Mouse (Mus musculus): ENCODE results near the gene Ubiad1.

Gene Ubiad1

DNA sequence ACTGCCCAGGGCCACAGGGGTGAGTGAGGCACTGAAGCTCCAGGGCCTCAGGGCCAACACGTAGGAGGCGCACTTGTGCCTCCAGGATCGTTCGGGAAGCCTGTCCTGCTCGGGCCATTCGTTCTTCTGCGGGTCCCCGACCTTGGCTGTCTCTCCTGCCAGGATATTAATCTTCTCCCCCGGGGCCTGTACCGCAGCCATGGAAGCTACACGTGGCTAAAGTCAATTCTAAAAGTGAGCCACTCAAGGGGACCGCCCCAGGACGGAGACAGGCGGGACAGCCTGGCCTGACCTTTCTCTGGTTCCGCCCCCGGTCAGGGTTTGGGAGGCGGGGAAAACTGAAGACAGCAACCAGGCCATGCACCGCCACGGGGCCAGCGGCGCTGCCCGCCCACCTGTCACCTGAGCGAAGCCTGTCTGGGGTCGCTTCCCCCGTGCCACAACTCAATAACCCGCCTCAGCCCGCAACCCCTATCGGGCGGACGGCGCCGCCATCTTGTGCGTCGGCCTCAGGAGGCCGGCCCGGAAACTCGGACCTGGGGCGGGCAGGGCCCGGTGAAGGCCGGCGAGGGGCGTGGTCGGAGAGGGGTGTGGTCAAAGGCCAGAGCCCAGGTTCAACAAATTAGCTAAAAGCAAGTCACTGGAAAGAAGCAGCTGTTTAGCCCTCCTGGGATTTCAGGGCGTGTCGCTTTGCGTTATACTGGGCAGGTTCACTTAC lies at the start of gene Ubiad1:
Ubiad1 (minus strand) TSS at position 522 of the 718 bp plus-strand sequence.
- peak; percentile 64 to 82 for DNase-seq (ENCODE audit: low spot score in 2 of 2)

DNA sequence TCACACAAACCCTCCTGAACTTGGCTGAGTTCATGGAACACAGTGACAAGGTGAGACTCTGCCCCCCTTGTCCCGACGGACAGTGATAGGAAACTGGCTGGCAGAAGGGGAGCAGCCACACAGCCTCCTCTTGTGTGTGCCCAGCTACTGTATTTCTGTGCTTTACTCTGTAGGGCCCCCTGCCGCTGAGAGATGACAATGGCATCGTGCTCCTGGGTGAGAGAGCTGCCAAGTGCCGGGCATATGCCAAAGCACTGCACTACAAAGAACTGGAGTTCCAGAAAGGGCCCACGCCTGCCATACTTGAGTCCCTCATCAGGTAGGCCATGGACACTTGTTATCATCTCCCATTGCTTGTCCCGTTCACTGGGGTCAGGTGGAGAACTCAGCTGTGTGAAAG lies 46.9 kb upstream of the Ubiad1 start:
- peak in 1 of 2 experiments; percentile 42 for DNase-seq (ENCODE audit: low spot score in 2 of 2)

DNA sequence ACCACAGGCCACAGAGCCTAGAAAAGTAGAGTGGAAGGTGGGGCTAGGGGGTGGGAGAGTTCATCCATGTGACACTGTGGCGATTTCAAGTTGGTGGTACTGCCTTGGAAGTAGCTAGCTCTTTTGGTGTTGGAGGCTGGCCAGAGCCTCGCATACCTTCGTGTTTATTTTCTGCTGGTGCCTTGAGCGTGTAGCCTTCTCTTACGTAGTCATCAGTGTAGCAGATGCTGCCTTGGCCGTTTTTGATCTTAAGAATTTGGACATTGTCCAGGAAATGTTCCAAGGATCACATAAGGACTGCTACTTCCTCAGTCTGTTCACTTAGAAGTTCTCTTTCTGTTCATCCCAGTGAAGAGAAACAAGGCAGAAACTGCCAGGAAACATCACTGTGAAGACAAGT lies 45.9 kb upstream of the Ubiad1 start:
- DNase-seq (ENCODE audit: low spot score in 2 of 2), result no peak

DNA sequence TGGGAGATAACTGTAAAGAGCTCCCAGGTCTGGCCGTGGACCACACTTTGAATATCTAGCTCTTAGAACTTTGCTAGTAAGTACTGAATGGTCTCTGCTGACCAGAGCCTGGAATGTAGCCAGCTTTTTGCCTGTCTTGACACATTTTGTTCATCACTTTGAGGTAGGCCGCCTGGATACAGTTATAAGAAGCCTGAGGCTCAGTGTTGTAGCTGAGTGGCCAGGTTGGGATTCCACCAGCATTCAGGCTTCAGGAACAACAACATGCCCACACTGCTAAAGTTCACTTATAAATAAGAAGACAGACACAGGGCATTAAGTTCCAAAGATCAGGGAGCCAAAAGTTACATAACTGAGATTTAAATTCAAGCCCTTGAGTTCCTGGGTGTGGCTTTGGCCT lies 43.3 kb upstream of the Ubiad1 start:
- no peak for DNase-seq (ENCODE audit: low spot score in 2 of 2)

GRCm38 (mm10) chr4:148484511-148484910 lies 39.9 kb upstream of the Ubiad1 start:
- DNase-seq (ENCODE audit: low spot score in 2 of 2), result no peak

- no peak for DNase-seq (ENCODE audit: low spot score in 2 of 2)
Observed at GRCm38 (mm10) chr4:148481557-148482168, 37.1 kb upstream of the Ubiad1 start.

DNA sequence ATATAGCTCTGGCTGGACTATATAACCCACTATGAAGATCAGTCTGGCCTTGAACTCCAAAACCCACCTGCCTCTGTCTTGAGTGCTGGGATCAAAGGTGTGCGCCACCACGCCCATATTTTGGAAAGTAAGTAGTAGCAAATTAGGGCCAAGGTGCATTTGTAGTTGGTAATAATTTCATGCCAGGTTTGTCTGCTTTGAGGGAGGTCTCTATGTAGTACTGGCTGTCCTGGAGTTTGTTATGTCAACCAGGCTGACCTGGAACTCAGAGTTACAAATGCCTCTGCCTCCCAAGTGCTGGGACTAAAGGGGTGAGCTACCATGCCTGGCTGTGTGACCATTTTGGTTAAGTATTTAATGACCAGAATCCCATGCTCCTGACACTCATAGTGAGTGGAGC lies 35.7 kb upstream of the Ubiad1 start:
- no peak for DNase-seq (ENCODE audit: low spot score in 2 of 2)

DNA sequence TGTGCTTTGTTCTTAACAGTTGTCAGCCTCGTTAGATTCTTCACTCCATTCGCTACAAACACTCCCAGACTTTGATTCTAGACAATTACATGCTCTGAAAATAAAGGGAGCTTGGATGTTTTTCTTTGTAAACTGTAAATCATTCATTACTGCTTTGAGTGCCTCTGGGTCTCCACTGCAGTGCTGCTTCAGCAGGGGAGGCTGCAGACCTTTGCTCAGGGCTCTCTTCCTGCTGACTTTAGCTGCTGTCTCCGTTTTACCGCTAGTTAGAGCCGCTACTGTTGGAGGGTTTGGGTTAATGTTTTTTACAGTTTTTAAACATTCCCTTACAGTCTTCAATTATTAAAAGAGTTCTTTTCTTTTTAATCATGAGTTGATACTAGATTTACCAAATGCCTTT lies 28.9 kb upstream of the Ubiad1 start:
- DNase-seq (ENCODE audit: low spot score in 2 of 2), result no peak

- no peak for DNase-seq (ENCODE audit: low spot score in 2 of 2)
Observed at GRCm38 (mm10) chr4:148472436-148473174, 28.0 kb upstream of the Ubiad1 start.

GRCm38 (mm10) chr4:148471363-148471806 lies 26.8 kb upstream of the Ubiad1 start:
- DNase-seq (ENCODE audit: low spot score in 2 of 2), result no peak

GRCm38 (mm10) chr4:148469487-148470252 lies 25.1 kb upstream of the Ubiad1 start:
- DNase-seq (ENCODE audit: low spot score in 2 of 2), result no peak

DNA sequence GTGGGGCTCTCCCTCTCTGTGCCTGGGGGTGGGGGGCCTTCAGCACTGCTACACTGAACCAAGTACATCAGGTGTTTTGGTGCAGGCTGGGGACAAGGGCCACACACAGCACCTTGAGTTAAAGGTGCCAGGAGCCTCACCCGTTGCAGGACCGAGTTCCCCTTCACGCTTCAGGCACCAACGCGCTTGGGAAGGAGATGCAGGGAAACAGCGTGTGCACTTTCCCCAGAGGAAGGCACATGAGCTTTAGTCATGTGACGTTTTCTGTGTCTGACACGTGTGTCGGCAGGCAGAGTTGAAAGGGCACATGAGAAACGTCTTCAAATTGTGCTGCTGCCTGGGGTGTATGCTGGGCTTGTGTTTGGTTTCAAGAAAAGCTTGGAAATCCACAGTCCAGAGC lies 23.8 kb upstream of the Ubiad1 start:
- DNase-seq (ENCODE audit: low spot score in 2 of 2), result no peak

DNA sequence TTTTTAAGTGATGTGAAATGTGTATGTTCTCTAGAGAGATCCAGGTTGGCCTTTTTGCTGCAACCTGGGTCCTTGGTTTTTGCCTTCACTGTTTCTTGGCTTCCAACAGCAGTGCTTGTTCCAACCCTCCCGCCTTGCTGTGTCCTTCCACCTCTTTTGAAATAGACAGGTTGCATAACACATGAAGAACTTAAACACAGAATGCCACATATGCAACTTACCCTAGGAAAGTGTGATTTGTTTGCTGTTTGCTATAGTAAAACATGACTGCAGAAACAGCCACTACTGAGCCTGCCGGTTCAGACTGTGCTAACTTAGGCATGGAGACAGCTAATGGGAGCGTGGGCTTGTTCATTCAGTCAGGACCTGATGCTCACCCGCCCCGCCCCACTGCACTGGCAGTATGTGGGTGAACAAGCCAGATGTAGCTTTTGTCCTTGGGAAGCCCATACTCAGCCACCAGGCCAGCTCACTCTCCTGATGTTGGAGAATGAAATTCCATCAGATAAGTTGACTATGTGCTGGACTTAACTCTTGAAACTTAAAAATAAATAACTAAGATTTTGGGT lies 22.0 kb upstream of the Ubiad1 start:
- DNase-seq (ENCODE audit: low spot score in 2 of 2), result no peak

DNA sequence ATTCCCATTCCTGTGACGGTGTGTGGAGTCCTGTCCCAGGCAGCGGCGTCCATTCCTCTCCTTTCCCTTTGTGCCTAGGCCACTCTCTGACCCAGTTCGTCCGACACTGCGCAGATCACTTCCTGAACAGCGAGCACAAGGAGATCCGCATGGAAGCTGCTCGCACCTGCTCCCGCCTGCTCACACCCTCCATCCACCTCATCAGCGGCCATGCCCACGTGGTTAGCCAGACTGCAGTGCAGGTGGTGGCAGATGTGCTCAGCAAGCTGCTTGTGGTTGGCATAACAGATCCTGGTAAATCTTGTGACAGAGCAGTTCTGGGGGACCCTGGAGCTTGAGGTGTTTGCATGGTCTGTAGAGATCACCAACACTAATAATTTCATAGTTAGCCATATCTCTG lies 20.3 kb upstream of the Ubiad1 start:
- no peak for DNase-seq (ENCODE audit: low spot score in 2 of 2)

DNA sequence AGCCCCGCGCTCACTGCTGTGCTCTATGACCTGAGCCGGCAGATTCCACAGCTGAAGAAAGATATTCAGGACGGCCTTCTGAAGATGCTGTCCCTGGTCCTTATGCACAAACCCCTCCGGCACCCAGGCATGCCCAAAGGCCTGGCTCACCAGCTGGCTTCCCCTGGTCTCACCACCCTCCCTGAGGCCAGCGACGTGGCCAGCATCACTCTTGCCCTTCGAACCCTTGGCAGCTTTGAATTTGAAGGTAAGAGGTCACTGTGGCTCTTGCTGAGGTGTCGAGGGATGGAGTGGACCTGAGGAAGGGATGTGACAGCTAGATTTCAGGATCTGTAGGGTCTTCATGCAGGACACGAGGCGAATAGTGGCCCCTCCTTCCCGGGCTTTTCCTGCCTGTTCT lies 19.7 kb upstream of the Ubiad1 start:
- DNase-seq (ENCODE audit: low spot score in 2 of 2), result no peak

DNA sequence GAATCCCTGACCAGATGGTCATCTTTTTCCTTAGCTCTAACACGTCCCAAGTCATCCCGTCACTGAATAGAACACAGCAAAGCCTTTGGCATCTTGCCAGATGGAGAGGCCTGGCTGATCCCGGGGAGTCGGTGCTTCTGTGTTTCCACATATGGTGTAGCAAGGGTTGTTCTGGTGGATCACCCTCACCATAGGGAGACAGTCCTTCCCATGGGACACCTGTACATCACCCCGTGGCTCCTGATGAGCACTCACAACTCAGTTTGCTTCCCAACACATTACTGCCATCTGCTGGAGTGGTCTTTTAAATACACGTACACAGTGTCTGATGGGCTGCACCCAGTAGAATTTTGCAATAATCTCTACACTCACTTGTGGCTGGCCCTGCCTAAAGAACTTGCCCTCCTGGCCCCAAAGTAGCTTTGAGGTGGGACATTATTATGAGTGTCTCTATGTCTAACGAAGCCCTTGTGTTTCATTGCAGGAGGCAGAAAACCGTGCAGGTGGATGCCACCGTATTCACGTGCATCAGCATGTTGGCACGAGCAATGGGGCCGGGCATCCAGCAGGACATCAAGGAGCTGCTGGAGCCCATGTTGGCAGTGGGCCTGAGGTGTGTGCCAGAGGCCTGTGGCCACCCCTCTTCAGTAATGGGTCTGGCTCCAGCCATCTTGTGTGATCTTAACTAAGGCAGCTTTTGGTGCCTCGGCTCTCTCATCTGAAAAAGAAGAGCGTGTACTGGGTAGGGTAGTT lies 18.8 kb upstream of the Ubiad1 start:
- DNase-seq (ENCODE audit: low spot score in 2 of 2), result peak in 1 of 2 experiments; percentile 29

DNA sequence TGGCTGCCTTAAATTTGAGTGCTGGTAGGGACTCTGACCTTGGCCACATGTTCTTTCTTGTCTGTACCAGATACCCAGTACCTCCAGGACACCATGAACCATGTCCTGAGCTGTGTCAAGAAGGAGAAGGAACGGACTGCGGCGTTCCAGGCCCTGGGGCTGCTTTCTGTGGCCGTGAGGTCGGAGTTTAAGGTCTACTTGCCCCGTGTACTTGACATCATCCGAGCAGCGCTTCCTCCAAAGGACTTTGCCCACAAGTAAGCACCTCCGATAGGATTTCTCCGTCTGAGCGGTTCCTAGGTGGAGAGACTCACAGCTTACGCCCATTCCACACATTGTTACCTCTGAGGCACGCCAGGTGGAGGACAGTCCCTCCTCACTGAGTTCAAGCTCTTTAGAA lies 18.1 kb upstream of the Ubiad1 start:
- no peak for DNase-seq (ENCODE audit: low spot score in 2 of 2)

DNA sequence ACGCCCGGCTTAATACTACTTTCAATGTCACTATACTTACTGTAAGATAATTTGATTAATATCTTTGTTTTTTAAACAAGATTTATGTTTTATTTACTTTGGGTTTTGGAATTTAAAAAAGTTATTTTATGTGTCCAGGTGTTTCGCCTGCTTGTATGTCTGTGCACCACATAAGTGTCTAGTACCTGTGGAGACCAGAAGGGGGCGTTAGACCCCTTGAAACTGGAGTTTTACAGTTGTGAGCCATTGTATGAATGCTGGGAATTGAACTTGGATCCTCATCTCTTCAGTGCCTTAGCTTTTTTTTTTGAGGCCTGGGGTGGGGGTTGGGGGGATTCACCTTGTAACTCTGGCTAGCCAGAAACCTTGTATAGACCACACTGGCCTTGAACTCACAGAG lies 17.2 kb upstream of the Ubiad1 start:
- DNase-seq (ENCODE audit: low spot score in 2 of 2), result no peak

DNA sequence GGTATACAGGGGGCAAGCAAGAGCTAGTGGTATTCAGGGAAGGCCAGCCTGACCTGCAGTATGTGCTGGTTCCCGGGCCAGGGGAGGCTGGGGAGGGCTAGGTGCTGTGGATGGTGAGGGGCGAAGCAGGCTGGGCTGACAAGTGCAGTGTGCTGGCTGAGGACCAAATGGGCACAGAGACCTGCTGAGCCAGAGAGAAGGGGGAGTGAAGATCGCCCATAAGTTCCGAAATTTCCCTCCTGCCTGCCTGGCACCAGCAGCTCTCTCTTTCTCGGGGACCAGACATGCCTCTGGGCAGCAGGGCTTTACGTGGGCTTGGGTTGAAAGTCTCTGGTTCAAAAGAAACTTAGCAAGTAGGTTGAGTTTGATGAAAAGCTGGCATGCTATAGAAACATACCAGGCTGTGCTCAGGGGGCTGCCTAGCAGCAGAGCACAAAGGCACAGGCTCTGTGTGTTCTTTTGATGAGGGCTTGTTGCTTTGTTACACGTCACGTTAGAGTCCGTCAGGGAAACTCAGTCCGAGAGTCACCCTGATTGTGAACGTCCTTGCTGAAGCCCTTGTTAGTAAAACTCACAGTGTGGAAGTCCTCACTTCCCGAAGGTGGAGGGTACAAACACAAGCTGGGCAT lies 16.2 kb upstream of the Ubiad1 start:
- DNase-seq (ENCODE audit: low spot score in 2 of 2), result peak in 1 of 2 experiments; percentile 30

GRCm38 (mm10) chr4:148455477-148456025 lies 11.0 kb upstream of the Ubiad1 start:
- DNase-seq (ENCODE audit: low spot score in 2 of 2), result no peak
